ENCODE assay signal across 20 mouse cellular contexts in the genomic region with DNA sequence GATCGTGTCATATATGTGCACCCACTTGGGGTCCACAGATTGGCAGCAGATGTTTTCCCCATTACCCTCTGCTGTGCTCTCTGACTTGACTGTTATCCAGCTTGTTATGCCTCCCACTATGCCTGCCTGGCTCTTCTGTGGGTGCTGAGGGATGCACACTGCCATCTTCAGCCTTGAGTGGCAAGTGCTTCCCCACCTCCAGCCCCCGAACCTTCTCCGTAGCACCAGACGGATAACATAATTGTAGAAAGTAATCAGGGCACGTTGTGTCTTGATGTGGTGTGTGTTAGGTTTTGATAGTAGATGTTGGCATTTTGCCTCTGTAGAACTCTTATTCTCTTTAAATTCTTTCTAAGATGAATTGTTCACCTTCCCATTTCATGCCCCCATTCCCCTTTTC. TPM values are rescaled to one million over a fixed set of nuclear protein-coding genes. Genes with fewer than 3 reads are reported as not detected.
DNase-seq lines count a peak whose midpoint lies in the region; ATAC-seq lines count a peak whose summit lies in the region.
"Had no signal": no experiment of that assay in that cellular context is flagged by ENCODE, and none has a peak within 500 bp of the region (broad histone marks: within the 10 kb centered on the region; RNA-seq: fewer than 3 reads in every experiment).

No protein-coding gene starts in this region.

- intact Hi-C loops in heart, postnatal 14 days (cut with DNase I), result no loop called here

- peak; percentile 78 for ATAC-seq in megakaryocyte-erythroid progenitor cell, adult 5-6 weeks (replicated peaks; ENCODE audit: low FRiP score, low TSS enrichment, poor library complexity, severe bottlenecking)
- ATAC-seq: activated CD4-positive, CD25-positive, alpha-beta regulatory T cell, adult 4 months; CD4-positive, CD25-positive, alpha-beta regulatory T cell, adult 4 months; forebrain, embryonic 13.5 days; forebrain, embryonic 15.5 days; forebrain, postnatal 0 days; Patski had no signal

- DNase-seq in heart, adult 11 months, result peak; percentile 55
- DNase-seq in heart, postnatal 14 days, result no peak
- DNase-seq in brain, adult 2 months (ENCODE audit: low read depth, low spot score), result peak; percentile 24
- no peak for DNase-seq in cerebellum, adult 18-20 months
- DNase-seq: adrenal gland, adult 8-10 months; adrenal gland, postnatal 14 days; adrenal gland, postnatal 36 days; B cell, adult 2 months; cerebellum, adult 11 months; cerebellum, adult 2 months; cerebellum, adult 9-10 months; cerebellum, postnatal 10 days; cerebellum, postnatal 25 days; forebrain, postnatal 0 days had no signal

RNA-seq across cellular contexts. Expression of a gene that starts 11.8 kb away (rescaled TPM):
- total RNA-seq in heart, postnatal 14 days (2021), result 10 to 100 TPM; 25.0 to 28.1 TPM
- total RNA-seq in megakaryocyte-erythroid progenitor cell, adult 5-6 weeks (2014; fragmentation: Nextera tagmentation), result 35.0 and 69.9 TPM in 2 replicates
- 21.4 and 33.3 TPM in 2 replicates for total RNA-seq in megakaryocyte-erythroid progenitor cell, adult 5-6 weeks (2017)

Comparison
In these comparisons a context has a peak if more than half of its experiments do, and no peak if none do; other contexts are left out.
1. DNase-seq: peak in heart, adult 11 months (single experiment) and brain, adult 2 months (single experiment); none in heart, postnatal 14 days (0 of 2) and cerebellum, adult 18-20 months (0 of 2).